Mouse (Mus musculus) embryonic fibroblast, embryonic 13.5 days (primary cell): ENCODE data around the gene Ccdc152. TPM values are rescaled to one million over a fixed set of nuclear protein-coding genes. Genes with fewer than 3 reads are reported as not detected.

Experiments
- H3K27ac ChIP-seq: 2 replicates; pipeline ENCODE4 v1.5.1; 2012; ENCODE audit warnings: low read length, control low read depth, inconsistent platforms; ENCODE audit not compliant: insufficient read depth
- H3K4me1 ChIP-seq: 2 replicates; pipeline ENCODE4 v1.6.1; 2011; ENCODE audit warnings: low read length; ENCODE audit not compliant: control insufficient read depth, insufficient read depth
- H3K4me3 ChIP-seq: 2 replicates; pipeline ENCODE4 v1.5.1; 2011; ENCODE audit warnings: mild to moderate bottlenecking, control low read depth, low read length; ENCODE audit not compliant: insufficient read depth
- CTCF ChIP-seq: IDR thresholded peaks from 2 replicates; pipeline ENCODE4 v1.5.1; 2011; ENCODE audit warnings: mild to moderate bottlenecking, control low read depth, low read length, moderate library complexity, borderline replicate concordance; ENCODE audit not compliant: insufficient read depth
- POLR2A ChIP-seq: IDR thresholded peaks from 2 replicates; pipeline ENCODE4 v1.6.1; 2011; ENCODE audit warnings: low read depth, mild to moderate bottlenecking, control low read depth, low read length, moderate library complexity
- polyA plus RNA-seq: library from polyadenylated mRNA; stranded (reverse); fragments of >200 nt; gene quantifications from 2 replicates; pipeline ENCODE4 v1.2.4, GENCODE M21; 2011; ENCODE audit warnings: low read depth; ENCODE audit not compliant: missing spikeins, insufficient read length

Gene Ccdc152
- polyA plus RNA-seq, 1 experiment, result 0.53 TPM

GRCm38 (mm10) chr15:3281737-3282136 is 21.6 kb downstream of the Ccdc152 start:
- Histone ChIP-seq H3K4me3 (no peak overlapping the region), H3K4me1 (no peaks in the 10 kb centered on the region), H3K27ac (no peak overlapping the region)
- TF ChIP-seq POLR2A, result no peak
- no peak for TF ChIP-seq CTCF

GRCm38 (mm10) chr15:3281216-3281615 is 22.1 kb downstream of the Ccdc152 start:
- Histone ChIP-seq H3K27ac (no peak overlapping the region), H3K4me1 (no peaks in the 10 kb centered on the region), H3K4me3 (no peak overlapping the region)
- no peak for TF ChIP-seq POLR2A
- TF ChIP-seq CTCF, result no peak

GRCm38 (mm10) chr15:3279242-3279641 is 24.1 kb downstream of the Ccdc152 start:
- TF ChIP-seq POLR2A, result no peak
- no peak for TF ChIP-seq CTCF
- Histone ChIP-seq H3K4me1 (no peaks in the 10 kb centered on the region), H3K27ac (no peak overlapping the region), H3K4me3 (no peak overlapping the region)

- TF ChIP-seq CTCF (no peak), POLR2A (no peak)
- Histone ChIP-seq H3K4me3 (no peak overlapping the region), H3K27ac (no peak overlapping the region)
Measured at GRCm38 (mm10) chr15:3277391-3277790, 25.9 kb downstream of the Ccdc152 start.

GRCm38 (mm10) chr15:3273191-3273590 is 30.1 kb downstream of the Ccdc152 start:
- Histone ChIP-seq H3K27ac (no peak overlapping the region), H3K4me3 (no peak overlapping the region), H3K4me1 (peaks cover 3% of the 10 kb centered on the region; the same call in 1 of the 2 replicates)
- TF ChIP-seq POLR2A, result no peak
- no peak for TF ChIP-seq CTCF

More at GRCm38 (mm10) chr15:3277391-3277790, 25.9 kb downstream of the Ccdc152 start:
- H3K4me1 ChIP-seq, result no peaks in the 10 kb centered on the region

- no peak overlapping the region for H3K27ac ChIP-seq
- no peak overlapping the region for H3K4me3 ChIP-seq
- TF ChIP-seq POLR2A (no peak), CTCF (no peak)
- H3K4me1 ChIP-seq, result peaks cover 3% of the 10 kb centered on the region; the same call in 1 of the 2 replicates
Measured at GRCm38 (mm10) chr15:3271216-3271615, 32.1 kb downstream of the Ccdc152 start.

- Histone ChIP-seq H3K4me1 (peaks cover 3% of the 10 kb centered on the region; the same call in 1 of the 2 replicates), H3K4me3 (peak overlapping the region; percentile 32), H3K27ac (peak overlapping the region; percentile 95)
- TF ChIP-seq CTCF (no peak), POLR2A (peak; percentile 82)
Measured at GRCm38 (mm10) chr15:3270646-3271077, 32.7 kb downstream of the Ccdc152 start.

- Histone ChIP-seq H3K27ac (peak overlapping the region; percentile 95), H3K4me3 (peak overlapping the region; percentile 32), H3K4me1 (peaks cover 3% of the 10 kb centered on the region; the same call in 1 of the 2 replicates)
- no peak for TF ChIP-seq POLR2A
- TF ChIP-seq CTCF, result no peak
Measured at GRCm38 (mm10) chr15:3269996-3270645, 33.2 kb downstream of the Ccdc152 start.

- no peak overlapping the region for H3K4me3 ChIP-seq
- no peak for TF ChIP-seq CTCF
- TF ChIP-seq POLR2A, result no peak
- H3K4me1 ChIP-seq, result peaks cover 3% of the 10 kb centered on the region; the same call in 1 of the 2 replicates
- no peak overlapping the region for H3K27ac ChIP-seq
Measured at GRCm38 (mm10) chr15:3269496-3269895, 33.8 kb downstream of the Ccdc152 start.

- Histone ChIP-seq H3K4me1 (peaks cover 3% of the 10 kb centered on the region; the same call in 1 of the 2 replicates), H3K27ac (no peak within 1 kb of the TSS), H3K4me3 (no peak within 1 kb of the TSS)
- TF ChIP-seq POLR2A, result no peak
- no peak for TF ChIP-seq CTCF
Measured at GRCm38 (mm10) chr15:3268247-3268646, 35.1 kb downstream of the Ccdc152 start, which contains the start of gene Selenop. Selenop (plus strand) TSS chr15:3268547.
